8 mouse cellular contexts compared by ENCODE assay signal in the genomic region with DNA sequence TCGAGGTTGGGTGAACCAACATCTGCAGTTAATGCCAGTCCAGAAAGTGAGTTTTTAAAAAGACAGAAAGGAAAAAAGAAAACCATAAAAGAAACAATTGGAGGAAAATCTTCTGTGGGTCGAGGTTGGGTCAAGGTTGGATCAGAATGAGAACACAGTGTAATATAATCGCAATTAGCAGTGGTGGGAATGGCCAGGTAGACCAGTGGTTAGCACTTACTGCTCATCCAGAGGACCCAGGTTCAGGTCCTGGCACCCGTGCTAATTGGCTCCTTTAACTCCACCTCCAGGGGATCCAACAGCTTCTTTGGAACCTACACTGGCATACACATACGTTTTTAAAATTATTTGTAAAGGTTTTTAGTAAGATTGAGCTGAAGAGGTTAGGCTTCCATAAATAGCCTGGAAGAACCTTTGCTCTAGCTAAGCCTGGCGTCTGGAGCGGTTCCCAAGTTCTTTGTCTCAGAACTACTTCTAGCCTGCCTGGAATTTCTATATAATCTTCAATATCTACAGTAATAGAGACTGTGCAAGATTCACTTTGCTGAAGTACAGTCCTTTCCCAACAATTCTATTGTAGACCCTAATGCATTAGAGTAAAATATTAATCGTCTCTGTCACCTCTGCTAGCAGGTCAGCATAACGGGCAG. TPM values are rescaled to one million over a fixed set of nuclear protein-coding genes. Genes with fewer than 3 reads are reported as not detected.
DNase-seq lines count a peak whose midpoint lies in the region; ATAC-seq and TF ChIP-seq lines count a peak whose summit lies in the region.

No protein-coding gene starts in this region.

- TF ChIP-seq POLR2A in heart, adult 2 months (IDR thresholded peaks at IDR 0.05; ENCODE audit: insufficient read depth, low read depth, low read length), result no peak
- no peak for TF ChIP-seq POLR2A in cerebellum, adult 2 months (IDR thresholded peaks at IDR 0.05; ENCODE audit: borderline replicate concordance, insufficient read depth, low read length)

- H3K4me1 ChIP-seq in heart, adult 2 months (ENCODE audit: control insufficient read depth, insufficient read depth, low read length), result peaks cover 2% of the 10 kb centered on the region; the same call in 1 of the 2 replicates
- no peaks in the 10 kb centered on the region for H3K4me1 ChIP-seq in neural tube, embryonic 11.5 days (ENCODE audit: control insufficient read depth, insufficient read depth, low read length)
- peaks cover 22% of the 10 kb centered on the region for H3K4me1 ChIP-seq in liver, embryonic 12.5 days
- no peaks in the 10 kb centered on the region; the same call in 1 of the 2 replicates for H3K4me1 ChIP-seq in cerebellum, adult 2 months (ENCODE audit: control insufficient read depth, insufficient read depth, low read length)

- H3K4me2 ChIP-seq in neural tube, embryonic 11.5 days (ENCODE audit: low read depth), result peak overlapping the region; percentile 75
- peak overlapping the region; percentile 84 for H3K4me2 ChIP-seq in liver, embryonic 12.5 days

- no peaks in the 10 kb centered on the region for H3K9me3 ChIP-seq in neural tube, embryonic 11.5 days (ENCODE audit: control insufficient read depth, low read length)
- H3K9me3 ChIP-seq in liver, embryonic 12.5 days (replicated peaks), result no peaks in the 10 kb centered on the region

- no peaks in the 10 kb centered on the region for H3K79me2 ChIP-seq in heart, adult 2 months (replicated peaks; ENCODE audit: control insufficient read depth, insufficient read depth, low read length)

- no peak overlapping the region for H3K9ac ChIP-seq in heart, adult 2 months (ENCODE audit: low read depth, low read length)
- H3K9ac ChIP-seq in neural tube, embryonic 11.5 days (ENCODE audit: low read length), result no peak overlapping the region
- H3K9ac ChIP-seq in liver, embryonic 12.5 days, result no peak overlapping the region

- intact Hi-C loops in heart, adult 2 months (cut with DNase I), result no loop called here
- intact Hi-C loops in heart, postnatal 25 days (cut with DNase I), result no loop called here

- no peak for TF ChIP-seq EP300 in heart, adult 2 months (IDR thresholded peaks at IDR 0.05; ENCODE audit: insufficient read depth, low read depth, low read length)

- WGBS in heart, adult 2 months, result 51% methylated on average over 9 of the region's 9 CpGs
- WGBS in neural tube, embryonic 11.5 days, result 61% methylated on average over 9 of the region's 9 CpGs
- WGBS in liver, embryonic 12.5 days (ENCODE audit: insufficient replicate concordance), result 63% methylated on average over 9 of the region's 9 CpGs
- WGBS in cerebellum, adult 2 months, result 46% methylated on average over 9 of the region's 9 CpGs

- no peaks in the 10 kb centered on the region for H3K36me3 ChIP-seq in heart, adult 2 months (ENCODE audit: control insufficient read depth, insufficient read depth, low read length)
- H3K36me3 ChIP-seq in neural tube, embryonic 11.5 days (ENCODE audit: control insufficient read depth, insufficient read depth, low read length), result no peaks in the 10 kb centered on the region
- no peaks in the 10 kb centered on the region for H3K36me3 ChIP-seq in liver, embryonic 12.5 days

- H3K4me3 ChIP-seq in heart, adult 2 months, result peak overlapping the region; percentile 72
- no peak overlapping the region; the same call in 1 of the 2 replicates for H3K4me3 ChIP-seq in neural tube, embryonic 11.5 days (ENCODE audit: low read depth, low read length)
- no peak overlapping the region for H3K4me3 ChIP-seq in liver, embryonic 12.5 days
- no peak overlapping the region for H3K4me3 ChIP-seq in cerebellum, adult 2 months (replicated peaks; ENCODE audit: insufficient read depth, low read depth, low read length)

- no peaks in the 10 kb centered on the region for H3K27me3 ChIP-seq in heart, adult 2 months (ENCODE audit: control insufficient read depth, insufficient read depth, low read length)
- H3K27me3 ChIP-seq in neural tube, embryonic 11.5 days (ENCODE audit: control insufficient read depth, insufficient read depth, low read length), result no peaks in the 10 kb centered on the region
- H3K27me3 ChIP-seq in liver, embryonic 12.5 days (replicated peaks), result peaks cover 6% of the 10 kb centered on the region; the same call in 1 of the 2 replicates
- H3K27me3 ChIP-seq in cerebellum, adult 2 months (ENCODE audit: control insufficient read depth, insufficient read depth, low read length), result no peaks in the 10 kb centered on the region

- no peak for TF ChIP-seq CTCF in heart, adult 2 months (IDR thresholded peaks at IDR 0.05)
- TF ChIP-seq CTCF in cerebellum, adult 2 months (IDR thresholded peaks at IDR 0.05; ENCODE audit: borderline replicate concordance, insufficient read depth, low read depth, low read length), result no peak

- ATAC-seq in neural tube, embryonic 11.5 days (ENCODE audit: insufficient read depth, low FRiP score, low TSS enrichment), result peak; percentile 11; the same call in 1 of the 2 replicates
- no peak for ATAC-seq in liver, embryonic 12.5 days

- peak overlapping the region; percentile 76; the same call in 1 of the 2 replicates for H3K27ac ChIP-seq in heart, adult 2 months
- H3K27ac ChIP-seq in neural tube, embryonic 11.5 days (ENCODE audit: low read depth, low read length), result no peak overlapping the region
- no peak overlapping the region for H3K27ac ChIP-seq in liver, embryonic 12.5 days
- no peak overlapping the region for H3K27ac ChIP-seq in cerebellum, adult 2 months (ENCODE audit: insufficient read depth, low read length)

- DNase-seq in heart, adult 2 months, result no peak
- no peak for DNase-seq in heart, postnatal 25 days (ENCODE audit: low spot score)
- no peak for DNase-seq in neural tube, embryonic 11.5 days (ENCODE audit: low spot score)
- DNase-seq in neural tube, embryonic 10.5 days (ENCODE audit: extremely low spot score, low spot score), result no peak
- DNase-seq in ovary, adult 18-20 months (ENCODE audit: low spot score), result no peak
- no peak for DNase-seq in cerebellum, adult 2 months
- no peak for DNase-seq in T-cell, adult 2 months (ENCODE audit: low spot score)

RNA-seq across cellular contexts. Expression of a gene that starts 0.8 kb away (rescaled TPM):
- 1 to 10 TPM; 7.6 to 9.2 TPM for total RNA-seq in heart, adult 2 months (2021)
- 5.8 and 9.3 TPM in 2 replicates for polyA plus RNA-seq in heart, adult 2 months (2012; rRNA removed)
- total RNA-seq in heart, postnatal 25 days (2021), result 10 to 100 TPM in 1 of 2 experiments, 1 to 10 TPM in 1; 8.6 to 10.2 TPM
- polyA plus RNA-seq in neural tube, embryonic 11.5 days (2014; fragmentation: Nextera tagmentation; extraction: Ambion mirVana), result 15.8 and 16.0 TPM in 2 replicates
- 2.6 and 3.4 TPM in 2 replicates for polyA plus RNA-seq in liver, embryonic 12.5 days (2016; fragmentation: Nextera tagmentation; extraction: Ambion mirVana)
- polyA plus RNA-seq in cerebellum, adult 2 months (2012; rRNA removed), result 17.6 and 18.1 TPM in 2 replicates

RNA-seq across cellular contexts. Expression of a gene that starts 8.9 kb away (rescaled TPM):
- total RNA-seq in heart, adult 2 months (2021), result 100 to 1,000 TPM; 189 to 223 TPM
- polyA plus RNA-seq in heart, adult 2 months (2012; rRNA removed), result 457 and 603 TPM in 2 replicates
- total RNA-seq in heart, postnatal 25 days (2021), result 100 to 1,000 TPM; 173 to 245 TPM
- polyA plus RNA-seq in neural tube, embryonic 11.5 days (2014; fragmentation: Nextera tagmentation; extraction: Ambion mirVana), result 115 and 133 TPM in 2 replicates
- polyA plus RNA-seq in liver, embryonic 12.5 days (2016; fragmentation: Nextera tagmentation; extraction: Ambion mirVana), result 192 and 199 TPM in 2 replicates
- 979 and 1,058 TPM in 2 replicates for polyA plus RNA-seq in cerebellum, adult 2 months (2012; rRNA removed)

RNA-seq across cellular contexts. Expression of a gene that starts 55.3 kb away (rescaled TPM):
- not detected for total RNA-seq in heart, adult 2 months (2021)
- 0.26 and 0.33 TPM in 2 replicates for polyA plus RNA-seq in heart, adult 2 months (2012; rRNA removed)
- total RNA-seq in heart, postnatal 25 days (2021), result not detected
- polyA plus RNA-seq in neural tube, embryonic 11.5 days (2014; fragmentation: Nextera tagmentation; extraction: Ambion mirVana), result not detected in 2 replicates
- 0.07 TPM in 1 of 2 replicates, not detected in the other for polyA plus RNA-seq in liver, embryonic 12.5 days (2016; fragmentation: Nextera tagmentation; extraction: Ambion mirVana)
- 0.05 TPM in 1 of 2 replicates, not detected in the other for polyA plus RNA-seq in cerebellum, adult 2 months (2012; rRNA removed)
